Mouse (Mus musculus): ENCODE results near the gene Pqlc2.

Pqlc2 gene

DNA sequence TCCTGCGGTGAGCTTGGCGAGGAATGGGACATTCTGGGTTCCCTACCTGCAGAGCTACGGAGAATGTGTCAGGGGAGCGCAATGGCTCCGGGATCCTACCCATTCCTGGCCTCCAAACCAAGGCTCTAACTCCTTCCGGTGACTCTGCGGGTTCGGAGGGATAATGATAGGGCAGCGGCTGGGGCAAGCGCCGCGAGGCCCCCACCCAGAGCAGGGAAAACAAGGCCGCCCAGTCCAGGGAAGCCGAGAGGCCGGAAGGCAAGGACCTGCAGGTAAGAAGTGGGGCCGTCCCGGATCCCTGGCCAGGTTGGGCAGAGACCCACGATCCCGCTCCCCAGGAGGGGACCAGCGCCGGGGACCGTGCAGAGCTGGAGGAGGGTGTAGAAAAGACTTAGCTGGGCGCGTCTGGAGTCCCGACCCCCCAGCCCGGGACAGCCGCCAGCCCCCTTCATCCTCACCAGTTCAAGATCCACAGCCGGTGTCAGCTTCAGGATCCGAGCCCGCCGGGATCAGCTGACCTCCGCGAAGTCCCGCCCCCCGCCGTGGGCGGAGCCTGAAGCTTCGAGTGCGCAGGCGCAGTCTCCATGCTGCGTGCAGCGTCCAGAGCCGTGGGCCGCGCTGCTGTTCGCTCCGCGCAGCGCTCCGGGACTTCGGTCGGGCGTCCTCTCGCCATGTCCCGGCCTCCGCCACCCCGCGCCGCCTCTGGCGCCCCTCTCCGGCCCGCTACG, at the start of gene Pqlc2, which contains the start of gene Akr7a5:
Pqlc2 (minus strand) TSS at position 538 of the 728 bp plus-strand sequence.
Akr7a5 (plus strand) TSS at position 574 of the 728 bp plus-strand sequence.
- peak; percentile 99 for DNase-seq

DNA sequence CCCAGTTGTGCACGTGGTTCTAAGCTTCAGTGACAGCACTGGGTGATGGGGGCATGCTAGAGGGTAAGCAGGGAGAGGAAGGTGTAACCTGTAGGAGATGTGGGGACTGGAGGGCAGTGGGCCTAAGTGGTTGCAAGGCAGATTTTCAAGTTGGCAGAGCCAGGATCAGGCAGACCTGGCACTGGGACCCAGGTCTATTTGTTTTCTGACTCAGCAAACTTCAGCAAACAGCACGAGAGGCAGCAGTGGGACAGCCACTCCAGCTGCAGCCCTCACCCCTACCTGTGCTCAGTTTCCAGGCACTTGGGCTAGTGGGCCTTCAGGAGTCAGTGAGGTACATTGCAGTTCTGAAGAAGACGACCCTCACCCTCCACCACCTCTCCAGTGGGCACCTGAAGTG, 46.7 kb upstream of the Pqlc2 start:
- DNase-seq: no peak

DNA sequence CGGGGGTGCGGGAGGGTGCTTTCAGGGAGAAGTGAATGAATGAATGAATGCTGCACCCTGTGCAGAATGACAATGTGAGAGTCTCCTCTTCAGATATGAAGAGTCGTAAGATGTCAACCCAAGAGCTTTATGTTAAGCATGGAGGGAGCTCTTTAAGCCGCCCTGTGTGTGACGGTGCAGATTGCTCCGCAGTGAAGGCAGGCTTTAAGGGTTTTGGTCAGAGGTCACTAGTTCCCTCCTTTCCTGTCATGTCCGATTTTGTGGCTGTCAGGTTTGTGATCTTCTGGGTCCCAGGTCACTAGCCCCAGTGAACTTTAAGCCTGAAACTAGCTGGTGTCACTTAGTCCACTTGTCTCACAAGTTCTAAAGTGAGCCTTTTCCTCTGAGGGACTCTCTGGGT, 42.3 kb upstream of the Pqlc2 start:
- DNase-seq: no peak

DNA sequence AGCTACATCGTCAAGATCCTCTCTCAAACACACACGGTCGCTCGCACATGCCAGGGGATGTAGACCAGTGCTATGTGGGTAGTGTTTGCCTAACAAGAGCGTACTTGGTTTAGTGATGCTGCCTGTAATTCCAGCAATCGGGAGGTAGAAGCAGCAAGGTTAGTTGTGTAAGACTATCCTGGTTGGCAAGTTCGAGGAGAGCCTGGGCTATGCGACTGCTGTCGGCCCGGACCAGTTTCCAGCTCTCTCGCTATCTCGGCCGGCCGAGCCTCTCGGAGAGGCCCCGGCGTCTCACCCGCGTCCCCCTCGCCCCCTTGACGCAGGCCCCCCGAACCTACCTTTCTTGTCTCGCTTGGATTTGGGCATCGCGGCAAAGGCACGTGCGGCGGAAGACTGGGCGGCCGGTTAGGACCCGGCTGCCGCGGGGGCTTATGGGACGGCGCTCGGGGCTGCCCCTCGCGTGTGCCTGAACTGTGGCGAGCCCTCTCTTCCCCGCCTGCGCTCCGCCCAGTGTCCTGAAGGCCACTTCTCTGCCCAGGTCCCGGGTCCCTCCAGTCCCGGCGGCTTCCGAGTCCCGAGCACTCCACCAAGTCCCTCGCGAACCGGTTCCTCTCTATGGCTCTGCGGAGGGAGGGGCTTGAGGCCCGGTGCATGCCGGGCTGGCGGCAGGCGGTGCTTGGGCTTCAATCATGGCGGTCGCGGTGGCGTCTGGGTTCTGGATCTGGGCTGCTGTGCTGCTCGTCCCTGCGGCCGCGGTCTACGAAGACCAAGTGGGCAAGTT, 41.6 kb upstream of the Pqlc2 start, which contains the start of the genes Mrto4, Emc1 and Ubr4:
Mrto4 (minus strand) TSS at position 646 of the 781 bp plus-strand sequence.
Emc1 (plus strand) TSS at position 657 of the 781 bp plus-strand sequence.
Ubr4 (plus strand) TSS at position 679 of the 781 bp plus-strand sequence.
- peak; percentile 80 for DNase-seq

DNA sequence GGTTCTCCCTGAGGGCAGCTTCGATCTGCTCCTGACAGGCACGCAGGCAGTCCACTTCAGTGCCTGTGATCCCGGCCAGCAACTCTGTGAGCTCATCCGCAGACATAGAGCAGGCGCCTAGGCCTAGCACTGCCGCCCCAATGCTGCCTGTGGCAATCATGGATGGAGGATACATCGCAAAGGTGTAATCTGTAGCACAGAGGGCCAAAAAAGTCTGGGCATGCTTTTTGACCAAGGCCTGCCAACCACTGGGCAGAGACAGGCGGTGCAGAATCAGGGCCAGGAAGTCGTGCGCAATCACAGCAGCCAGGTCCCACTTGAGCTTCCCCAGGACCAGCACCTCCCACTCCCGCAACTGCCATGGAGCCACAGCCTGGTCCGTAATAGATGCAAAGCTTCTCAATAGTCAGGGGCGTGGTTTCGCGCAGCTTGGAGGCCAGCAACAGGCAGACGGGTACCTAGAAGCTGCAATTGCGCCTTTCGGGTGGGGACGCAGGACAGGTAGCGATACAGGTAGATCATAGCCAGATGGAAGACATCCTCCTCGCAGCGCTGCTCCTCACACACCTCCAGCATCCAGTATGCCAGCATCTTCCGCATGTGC, 35.0 kb upstream of the Pqlc2 start:
- DNase-seq: no peak

DNA sequence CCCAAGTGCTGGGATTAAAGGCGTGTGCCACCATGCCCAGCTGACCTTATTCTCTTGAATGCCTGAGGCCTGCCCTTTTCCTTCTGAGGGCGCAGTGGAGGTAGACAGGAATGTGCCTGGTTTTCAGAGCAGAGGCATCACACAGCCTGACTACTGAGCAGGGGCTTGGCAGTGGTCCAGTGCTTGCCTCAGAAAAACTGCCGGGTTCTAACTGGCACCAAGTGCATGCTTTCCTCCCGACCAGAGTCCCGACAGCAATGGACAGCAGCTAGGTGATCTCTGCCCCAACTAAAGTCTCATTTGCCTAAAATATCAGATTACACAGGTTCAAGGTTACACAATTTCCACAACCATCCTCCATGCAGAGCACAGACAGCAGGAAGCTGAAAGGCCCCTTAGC, 33.2 kb upstream of the Pqlc2 start:
- DNase-seq: no peak

DNA sequence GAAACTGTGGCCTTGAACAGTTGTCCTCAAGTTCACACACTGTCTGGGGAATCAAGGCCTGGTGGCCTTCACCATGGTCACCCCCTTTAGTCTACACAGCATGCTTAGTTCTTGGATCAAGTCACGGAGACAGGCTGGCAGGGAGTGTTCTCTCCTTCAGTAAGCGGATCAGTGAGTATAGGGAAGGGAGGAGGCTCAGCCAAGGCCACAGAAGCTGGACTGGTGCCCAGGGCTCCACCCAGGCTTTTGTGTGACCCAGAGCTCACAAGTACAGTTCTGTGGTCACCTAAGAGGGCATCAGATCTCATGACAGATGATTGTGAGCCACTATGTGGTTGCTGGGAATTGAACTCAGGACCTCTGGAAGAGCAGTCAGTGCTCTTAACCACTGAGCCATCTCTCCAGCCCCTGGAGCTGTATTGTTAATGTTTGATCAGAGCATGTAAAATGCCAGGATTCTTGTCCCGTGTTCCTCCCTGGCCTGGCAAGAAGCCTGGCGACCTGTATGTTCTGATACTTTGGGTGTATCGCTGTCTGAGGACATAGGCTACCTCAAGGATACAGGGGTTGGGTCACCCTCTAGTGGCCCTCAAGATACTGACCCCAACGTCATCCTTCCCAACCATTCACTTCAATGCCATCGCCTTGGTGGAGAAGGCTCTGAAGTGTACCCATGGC, 31.2 kb upstream of the Pqlc2 start:
- DNase-seq: no peak

DNA sequence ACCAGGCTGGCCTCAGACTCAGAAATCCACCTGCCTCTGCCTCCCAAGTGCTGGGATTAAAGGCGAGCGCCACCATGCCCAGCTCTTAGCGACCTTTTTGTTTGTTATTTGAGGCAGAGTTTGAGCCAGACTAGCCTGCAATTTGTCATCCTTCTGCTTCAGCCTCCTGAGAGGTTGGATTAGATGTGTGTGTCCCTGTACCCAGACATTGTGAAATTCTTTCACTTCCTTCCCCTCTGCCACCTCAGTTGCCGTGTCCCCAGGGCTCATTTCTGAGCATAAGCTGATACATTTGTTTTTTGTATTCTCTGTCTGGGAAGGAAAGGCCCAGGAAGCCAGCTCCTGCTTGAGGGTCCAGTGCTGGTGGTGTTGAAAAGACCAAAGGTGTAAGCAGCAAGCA, 30.3 kb upstream of the Pqlc2 start:
- no peak for DNase-seq

DNA sequence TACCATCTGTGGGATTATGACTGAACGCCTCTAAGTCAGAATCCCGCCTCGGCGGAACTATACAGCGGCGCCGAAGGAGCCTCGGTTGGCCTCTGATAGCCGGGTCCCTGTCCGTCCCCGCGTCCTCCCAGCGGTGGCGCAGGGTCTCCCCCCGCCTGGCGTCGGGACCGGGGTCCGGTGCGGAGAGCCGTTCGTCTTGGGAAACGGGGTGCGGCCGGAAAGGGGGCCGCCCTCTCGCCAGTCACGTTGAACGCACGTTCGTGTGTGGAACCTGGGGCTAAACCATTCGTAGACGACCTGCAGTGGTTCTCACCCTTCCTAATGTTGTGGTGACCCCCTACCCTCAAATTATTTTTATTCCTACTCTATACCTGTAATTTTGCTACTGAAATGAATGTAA, 27.6 kb upstream of the Pqlc2 start:
- DNase-seq: no peak

DNA sequence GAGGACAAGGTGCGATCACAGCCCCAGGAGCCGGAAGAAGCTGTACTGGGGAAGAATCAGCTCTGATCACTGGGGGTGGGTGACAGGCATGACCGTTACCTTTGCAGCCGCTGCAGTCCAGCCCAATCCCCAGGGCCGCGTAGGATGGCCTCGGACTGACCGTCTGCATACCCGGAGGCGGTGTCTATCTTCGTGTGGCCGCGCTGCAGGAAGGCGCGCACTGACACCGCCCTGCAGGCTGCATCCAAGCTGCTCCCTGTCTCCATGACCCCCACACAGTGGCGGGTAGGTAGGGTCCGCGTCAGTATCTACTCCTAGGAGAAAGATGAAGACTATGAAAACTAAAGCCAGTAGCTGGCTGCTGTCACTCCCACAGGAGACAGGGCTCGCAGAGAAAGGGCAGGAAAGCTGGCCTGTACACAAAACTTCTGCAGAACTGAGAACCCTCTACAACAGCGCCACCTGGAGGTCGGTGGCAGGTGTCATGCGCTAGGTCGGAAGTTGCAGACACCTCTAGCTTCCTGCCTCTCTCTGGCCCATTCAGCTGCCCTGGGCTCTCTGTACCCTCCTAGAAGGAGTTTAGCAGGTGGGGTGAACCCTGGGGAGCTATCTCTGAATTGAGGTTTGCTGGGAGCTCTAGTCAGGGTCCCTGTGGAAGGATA, 26.4 kb upstream of the Pqlc2 start:
- peak; percentile 88 for DNase-seq

DNA sequence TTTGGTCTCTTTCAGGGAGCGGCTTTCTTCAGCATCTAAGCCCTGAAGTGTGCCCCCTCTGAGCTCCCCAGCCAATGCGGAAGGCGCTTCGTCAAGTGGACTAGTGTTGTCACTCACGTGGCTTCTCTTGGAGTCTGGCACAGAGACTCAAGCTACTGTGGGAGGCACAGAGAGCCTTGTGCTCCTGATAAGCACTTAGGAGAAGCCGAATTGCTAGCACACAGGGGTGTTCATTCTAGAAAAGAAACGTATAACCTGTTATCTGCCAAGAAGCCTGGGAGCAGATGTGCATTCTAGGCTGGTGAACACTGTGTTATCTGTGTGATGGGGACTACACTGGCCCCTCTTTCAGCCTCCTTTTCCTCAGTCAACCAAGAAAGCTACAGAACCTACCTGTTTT, 25.0 kb upstream of the Pqlc2 start:
- no peak for DNase-seq

DNA sequence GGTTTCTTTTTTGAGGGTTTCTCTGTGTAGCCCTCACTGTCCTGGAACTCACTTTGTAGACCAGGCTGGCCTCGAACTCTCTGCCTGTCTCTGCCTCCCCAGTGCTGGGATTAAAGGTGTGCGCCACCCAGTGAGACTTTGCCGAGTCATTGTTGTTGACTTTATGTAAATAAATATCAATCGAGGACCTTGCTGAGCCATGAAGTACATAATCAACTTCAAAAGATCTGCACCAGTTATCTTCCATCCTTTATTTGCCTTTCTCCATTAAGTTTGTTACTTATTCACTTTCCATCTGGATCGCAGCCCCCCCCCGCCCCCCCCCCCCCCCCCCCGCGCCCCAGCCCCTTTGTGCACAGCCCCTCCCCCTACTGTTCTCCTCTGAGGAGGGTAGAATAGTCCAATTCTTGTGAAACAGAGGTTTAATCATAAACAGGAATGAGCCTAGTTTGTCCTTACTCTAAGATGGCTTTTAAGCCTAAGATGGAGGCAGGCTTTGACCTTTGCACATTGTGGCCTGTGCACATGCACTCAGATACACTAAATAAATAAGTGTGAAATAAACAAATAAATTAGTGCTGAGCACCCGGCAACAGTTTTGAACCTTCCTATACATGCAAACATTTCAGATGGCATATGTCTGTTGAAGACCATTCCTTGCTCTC, 24.3 kb upstream of the Pqlc2 start:
- no peak for DNase-seq

DNA sequence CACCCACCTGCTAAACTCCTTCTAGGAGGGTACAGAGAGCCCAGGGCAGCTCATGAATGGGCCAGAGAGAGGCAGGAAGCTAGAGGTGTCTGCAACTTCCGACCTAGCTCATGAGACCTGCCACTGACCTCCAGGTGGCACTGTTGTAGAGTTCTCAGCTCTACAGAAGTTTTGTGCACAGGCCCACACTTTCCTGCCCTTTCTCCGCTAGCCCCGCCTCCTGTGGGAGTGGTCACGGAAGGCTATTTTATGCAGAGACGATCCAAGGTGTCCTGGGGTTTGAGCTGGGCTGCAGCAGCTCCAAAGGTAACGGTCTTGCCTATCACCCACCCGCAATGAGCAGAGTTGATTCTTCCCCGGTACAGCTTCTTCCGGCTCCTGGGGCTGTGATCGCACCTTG, 20.1 kb upstream of the Pqlc2 start:
- DNase-seq: peak; percentile 83

DNA sequence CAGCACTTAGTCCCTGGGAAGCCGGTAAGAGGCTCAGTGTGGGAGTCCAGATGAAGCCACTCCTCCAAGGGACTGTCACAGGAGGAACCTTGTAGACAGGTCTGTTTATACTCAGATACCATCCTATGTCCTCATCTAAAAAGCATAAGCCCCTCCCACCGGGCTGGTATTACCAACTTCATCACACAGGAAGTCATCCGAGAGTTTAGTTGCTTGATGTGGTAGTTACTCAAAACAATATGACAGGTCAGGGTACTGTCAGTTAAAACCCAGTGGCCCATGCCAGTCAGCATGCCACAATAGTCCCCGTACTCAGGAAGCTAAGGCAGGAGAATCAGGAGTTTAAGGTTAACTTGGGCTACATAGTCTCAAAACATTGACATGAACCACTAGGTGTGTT, 9.2 kb upstream of the Pqlc2 start:
- DNase-seq: no peak

DNA sequence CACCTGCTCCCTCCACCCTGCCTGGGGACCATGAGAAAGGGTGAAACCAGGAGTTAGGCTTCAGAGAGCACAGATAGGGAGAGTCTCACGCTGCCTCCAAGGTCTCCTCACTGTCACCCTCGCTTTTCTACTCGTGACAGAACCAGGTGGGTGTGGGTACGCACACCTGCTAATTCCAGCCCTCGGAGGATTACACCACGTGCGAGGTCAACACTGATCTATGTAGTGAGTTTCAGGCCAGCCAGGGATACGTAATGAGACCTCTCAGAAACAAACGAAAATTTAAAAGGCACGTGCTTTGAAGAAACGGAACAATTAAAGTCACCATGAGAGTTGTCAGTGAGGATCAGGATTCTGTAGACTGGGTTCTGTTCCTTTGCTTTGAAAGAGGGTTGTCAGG, 7.9 kb upstream of the Pqlc2 start:
- no peak for DNase-seq

DNA sequence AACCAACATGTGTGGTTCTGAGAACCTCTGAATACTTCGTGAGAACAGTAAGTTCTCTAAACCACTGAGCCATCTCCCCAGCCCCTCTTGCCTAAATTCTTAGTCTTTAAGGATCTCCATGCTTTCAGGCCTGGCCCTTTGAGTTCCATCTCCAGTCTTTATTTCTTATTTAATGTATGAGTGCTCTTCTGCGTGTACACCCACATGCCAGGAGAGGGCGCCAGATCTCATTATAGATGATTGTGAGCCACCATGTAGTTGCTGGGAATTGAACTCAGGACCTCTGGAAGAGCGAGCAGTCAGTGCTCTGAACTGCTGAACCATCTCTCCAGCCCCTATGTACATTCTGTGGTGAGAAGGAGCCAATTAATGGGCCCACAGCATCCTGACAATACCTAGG, 2.1 kb upstream of the Pqlc2 start:
- peak; percentile 53 for DNase-seq

DNA sequence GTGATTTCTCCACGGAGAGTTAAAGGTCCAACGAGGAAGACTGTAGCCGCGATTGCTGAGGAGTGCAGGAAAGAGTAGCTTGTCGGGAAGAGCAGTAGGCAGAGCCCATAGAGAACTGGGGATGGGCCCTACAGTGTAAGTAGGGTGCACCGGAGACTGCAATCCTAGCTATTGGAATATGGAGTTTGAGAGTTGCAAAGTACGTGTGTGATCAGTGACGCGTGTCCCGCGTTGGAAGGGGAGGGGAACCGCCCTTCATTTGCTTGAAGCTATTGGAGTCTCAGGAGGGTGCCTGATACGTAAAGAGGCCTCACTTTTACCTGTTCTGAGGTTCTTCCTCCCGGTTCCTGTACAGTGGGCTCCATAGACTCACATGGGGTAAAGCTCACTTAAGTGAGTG, 1.2 kb upstream of the Pqlc2 start:
- no peak for DNase-seq

DNA sequence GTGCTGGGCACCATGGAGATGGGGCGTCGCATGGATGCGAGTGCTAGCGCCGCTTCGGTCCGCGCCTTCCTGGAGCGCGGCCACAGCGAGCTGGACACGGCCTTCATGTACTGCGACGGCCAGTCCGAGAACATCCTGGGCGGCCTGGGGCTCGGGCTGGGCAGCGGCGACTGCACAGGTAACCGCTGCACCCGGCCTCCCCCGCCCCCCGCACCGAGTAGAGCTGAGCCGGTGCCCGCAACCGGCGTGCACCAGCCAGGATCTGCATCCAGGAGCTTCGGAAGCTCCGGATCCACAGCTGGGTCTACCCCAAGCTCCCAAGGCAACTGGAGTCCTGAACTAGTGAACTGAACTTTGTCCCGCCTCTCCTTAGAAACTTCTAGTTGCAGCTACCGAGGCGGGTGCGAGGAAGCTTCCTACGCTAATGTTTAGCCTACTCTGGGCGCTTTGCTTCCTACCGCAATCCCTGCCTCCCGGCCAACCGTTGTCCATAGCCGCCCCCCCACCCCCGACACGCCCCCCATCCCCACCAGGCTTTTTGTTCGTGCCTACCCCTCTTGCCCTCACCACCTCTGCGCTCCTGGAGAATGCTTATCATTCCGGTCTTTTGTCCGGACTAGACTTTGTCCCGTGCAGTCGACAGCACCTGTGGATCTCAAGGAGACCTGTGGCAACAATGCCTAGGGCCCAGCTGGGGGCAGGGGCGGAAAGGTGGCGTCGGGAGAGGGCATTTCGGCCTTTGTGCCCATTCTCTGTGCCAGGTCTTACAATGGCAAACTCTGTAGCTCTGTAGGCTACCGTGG, 592 bp upstream of the Pqlc2 start:
- no peak for DNase-seq

DNA sequence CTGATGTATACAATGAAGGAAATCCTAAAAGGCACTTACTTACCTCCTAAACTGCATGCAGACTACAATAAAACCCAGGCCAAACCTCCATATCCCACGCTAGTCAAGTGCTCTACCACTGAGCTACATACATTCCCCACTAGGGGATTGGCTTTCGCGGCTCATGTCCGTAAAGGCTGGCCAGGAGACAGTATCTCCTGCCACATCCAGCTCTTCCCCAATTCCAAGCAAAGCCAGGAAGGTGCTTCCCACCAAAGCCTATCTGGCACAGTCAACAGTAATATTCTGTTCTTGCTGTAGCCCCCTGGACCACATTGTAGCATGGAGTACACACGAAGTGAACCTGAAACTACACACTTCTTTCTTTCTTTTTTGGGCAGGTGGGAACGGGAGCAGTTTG, 857 bp downstream of the Pqlc2 start:
- DNase-seq: no peak

DNA sequence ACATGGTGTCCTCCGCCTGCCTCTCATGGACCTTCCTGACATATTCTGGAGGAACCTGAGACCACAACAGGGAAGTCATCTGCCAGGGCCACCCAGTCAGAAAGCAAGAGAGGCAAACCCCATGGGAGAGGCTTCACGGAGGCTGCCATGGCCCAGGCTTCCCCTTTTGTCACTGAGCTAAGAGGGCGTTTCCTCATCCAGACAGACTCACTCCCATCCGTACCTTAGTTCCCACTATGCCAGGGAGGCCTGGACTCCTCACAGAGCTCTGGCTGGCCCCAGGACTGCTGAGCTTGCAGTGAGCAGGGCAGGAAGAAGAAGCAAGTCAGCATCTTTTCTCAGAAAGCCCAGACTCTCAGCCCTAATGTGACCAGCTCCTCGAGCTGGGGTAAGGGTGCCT, 2.6 kb downstream of the Pqlc2 start:
- no peak for DNase-seq

DNA sequence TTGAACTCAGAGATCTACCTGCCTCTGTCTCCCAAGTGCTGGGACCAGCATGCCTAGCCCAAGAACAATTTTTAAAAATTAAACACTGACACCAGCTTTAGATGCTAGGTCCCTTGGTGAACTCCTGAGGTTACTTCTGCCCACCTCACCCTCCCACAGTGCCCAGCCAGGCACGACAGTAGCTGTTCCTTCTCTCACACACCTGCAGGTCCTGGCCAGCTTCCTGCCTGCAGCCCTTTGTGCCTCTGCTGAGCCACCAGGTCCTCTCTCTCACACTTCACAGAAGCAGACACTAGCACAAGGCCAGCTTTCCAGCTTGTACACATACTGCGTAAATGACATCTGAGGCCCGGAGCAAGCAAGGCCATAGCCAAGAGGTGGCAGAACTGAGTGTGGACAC, 5.0 kb downstream of the Pqlc2 start:
- no peak for DNase-seq
